Mouse (Mus musculus) lung, adult 18-20 months (tissue): ENCODE measurements around the gene Olfr348.

ENCODE experiments used
- DNase-seq, 2 experiments: peaks; one replicate each; pipeline ENCODE4 v3.0.0; 2022; ENCODE audit warnings: mixed read lengths in 2 of 2

The Olfr348 gene

GRCm38 (mm10) chr2:36783976-36784375, at the start of gene Olfr348:
TSS of gene Olfr348 (plus strand) at chr2:36784276.
- no peak for DNase-seq

- DNase-seq: no peak
These were observed 47.9 kb upstream of the Olfr348 start for GRCm38 (mm10) chr2:36736226-36736625.

GRCm38 (mm10) chr2:36790238-36790637, 6.2 kb downstream of the Olfr348 start, which contains the start of gene Olfr50:
TSS of gene Olfr50 (plus strand) at chr2:36790538.
- DNase-seq: no peak

GRCm38 (mm10) chr2:36816932-36817331, 32.9 kb downstream of the Olfr348 start, which contains the start of gene Olfr3:
TSS of gene Olfr3 (minus strand) at chr2:36817032.
- DNase-seq: no peak
